Mouse (Mus musculus): Measurements from ENCODE around the gene Plac8. TPM values are rescaled to one million over a fixed set of nuclear protein-coding genes. Genes with fewer than 3 reads are reported as not detected.

Plac8 gene
- polyA plus RNA-seq (2017; shearing (Covaris generic)), result 0.40 TPM

DNA sequence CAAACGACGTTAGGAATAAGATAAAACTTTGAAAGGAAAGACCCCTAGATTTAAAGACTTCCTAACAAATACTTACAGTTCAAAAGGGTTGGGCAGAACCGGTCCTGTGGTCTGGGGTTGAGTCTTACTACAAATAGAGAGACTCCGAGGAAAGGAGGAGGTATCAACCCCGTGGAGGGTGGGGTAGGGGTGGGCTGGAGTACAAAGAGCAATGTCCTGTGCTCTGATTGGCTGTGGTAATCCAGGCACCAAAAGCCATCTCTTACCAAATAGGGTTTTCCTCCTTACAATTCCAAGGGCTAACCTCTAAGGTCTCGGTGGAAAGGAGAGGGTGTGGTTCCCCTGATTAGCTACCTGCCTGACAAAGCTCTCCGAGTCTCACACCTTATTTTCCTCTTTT lies at the start of gene Plac8:
Plac8 (minus strand) TSS at position 177 of the 400 bp plus-strand sequence.

GRCm38 (mm10) chr5:100518049-100519026 lies 53.7 kb downstream of the Plac8 start, which contains the start of gene Cops4:
Cops4 (plus strand) TSS chr5:100518309.

Other genes starting within 250 kb of the Plac8 start
- gene Sec31a, start 156.0 kb downstream of the Plac8 start, polyA plus RNA-seq (2017; shearing (Covaris generic)), result 96.5 TPM
- gene Lin54, start 71.6 kb downstream of the Plac8 start, polyA plus RNA-seq (2017; shearing (Covaris generic)), result 39.5 TPM
- 73.3 TPM for gene Cops4, start 53.9 kb downstream of the Plac8 start, polyA plus RNA-seq (2017; shearing (Covaris generic))
- 40.1 TPM for gene Coq2, start 102.9 kb upstream of the Plac8 start, polyA plus RNA-seq (2017; shearing (Covaris generic))
- gene Hpse, start 147.5 kb upstream of the Plac8 start, polyA plus RNA-seq (2017; shearing (Covaris generic)), result 0.15 TPM
- gene Helq, start 226.4 kb upstream of the Plac8 start, polyA plus RNA-seq (2017; shearing (Covaris generic)), result 18.7 TPM
- 89.8 TPM for gene Mrps18c, start 226.4 kb upstream of the Plac8 start, polyA plus RNA-seq (2017; shearing (Covaris generic))
- 25.6 TPM for gene Abraxas1, start 248.7 kb upstream of the Plac8 start, polyA plus RNA-seq (2017; shearing (Covaris generic))